Mouse (Mus musculus): ENCODE measurements around the gene Gdpgp1. TPM values are rescaled to one million over a fixed set of nuclear protein-coding genes. Genes with fewer than 3 reads are reported as not detected.
A peak's percentile ranks its signal among the peaks of the same experiment; 100 is the strongest.

Gdpgp1 gene
- polyA plus RNA-seq (2012; rRNA removed): 3.9 and 4.1 TPM in 2 replicates

- peaks cover 3% of the 10 kb centered on the region; the same call in 1 of the 2 replicates for H3K4me1 ChIP-seq (ENCODE audit: control insufficient read depth, insufficient read depth, low read length)
- peak; percentile 91 to 93 for DNase-seq
- WGBS: 1% methylated on average over 55 of the region's 56 CpGs
- peak within 1 kb of the TSS; percentile 77 for H3K4me3 ChIP-seq (replicated peaks; ENCODE audit: insufficient read depth, low read depth, low read length)
- no peaks in the 10 kb centered on the region for H3K27me3 ChIP-seq (ENCODE audit: control insufficient read depth, insufficient read depth, low read length)
- TF ChIP-seq CTCF (IDR thresholded peaks at IDR 0.05; ENCODE audit: borderline replicate concordance, insufficient read depth, low read depth, low read length) (no peak), POLR2A (IDR thresholded peaks at IDR 0.05; ENCODE audit: borderline replicate concordance, insufficient read depth, low read length) (peak; percentile 95)
- no peak within 1 kb of the TSS for H3K27ac ChIP-seq (ENCODE audit: insufficient read depth, low read length)
Observed at GRCm38 (mm10) chr7:80232489-80233029, at the start of gene Gdpgp1, which contains the start of gene Cib1. Gdpgp1 (plus strand) TSS chr7:80232865. Cib1 (minus strand) TSS chr7:80232813.

DNA sequence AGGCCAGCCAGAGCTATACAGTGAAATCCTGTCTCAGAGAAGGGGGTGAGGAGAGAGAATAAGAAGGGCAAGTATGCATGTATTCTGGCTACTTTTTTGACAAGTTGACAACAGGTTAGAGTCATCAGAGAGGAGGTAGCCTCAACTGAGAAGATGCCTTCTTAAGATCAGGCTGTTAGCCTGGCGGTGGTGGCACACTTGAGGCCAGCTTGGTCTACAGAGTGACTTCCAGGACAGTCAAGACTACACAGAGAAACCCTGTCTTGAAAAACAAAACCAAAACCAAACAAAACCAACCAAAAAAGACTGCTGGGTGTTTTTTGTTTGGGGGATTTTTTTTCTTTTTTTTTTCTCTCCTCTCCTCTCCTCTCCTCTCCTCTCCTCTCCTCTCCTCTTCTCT is 49.2 kb upstream of the Gdpgp1 start:
- TF ChIP-seq CTCF (IDR thresholded peaks at IDR 0.05; ENCODE audit: borderline replicate concordance, insufficient read depth, low read depth, low read length) (no peak), POLR2A (IDR thresholded peaks at IDR 0.05; ENCODE audit: borderline replicate concordance, insufficient read depth, low read length) (no peak)
- WGBS: 100% methylated on average over 1 of the region's 1 CpGs
- no peak for DNase-seq
- H3K27ac ChIP-seq (ENCODE audit: insufficient read depth, low read length): no peak overlapping the region
- no peak overlapping the region for H3K4me3 ChIP-seq (replicated peaks; ENCODE audit: insufficient read depth, low read depth, low read length)
- peaks cover 3% of the 10 kb centered on the region; the same call in 1 of the 2 replicates for H3K4me1 ChIP-seq (ENCODE audit: control insufficient read depth, insufficient read depth, low read length)
- no peaks in the 10 kb centered on the region for H3K27me3 ChIP-seq (ENCODE audit: control insufficient read depth, insufficient read depth, low read length)

DNA sequence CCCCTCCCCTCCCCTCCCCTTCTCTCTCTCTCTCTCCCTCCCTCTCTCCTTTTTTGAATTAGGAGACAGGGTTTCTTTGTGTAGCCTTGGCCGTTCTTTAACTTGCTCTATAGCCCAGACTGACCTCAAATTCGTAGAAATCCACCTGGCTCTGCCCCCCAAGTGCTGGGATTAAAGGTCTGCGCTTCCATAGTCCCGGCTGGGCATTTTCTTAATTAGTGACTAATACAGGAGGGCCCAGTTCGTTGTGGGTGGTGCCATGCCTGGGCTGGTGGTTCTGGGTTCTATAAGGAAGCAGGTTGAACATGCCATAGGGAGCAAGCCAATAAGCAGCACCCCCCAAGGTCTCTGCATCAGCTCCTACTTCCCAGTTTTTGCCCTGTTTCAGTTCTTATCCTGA is 48.7 kb upstream of the Gdpgp1 start:
- WGBS: 57% methylated on average over 5 of the region's 5 CpGs
- no peak overlapping the region for H3K4me3 ChIP-seq (replicated peaks; ENCODE audit: insufficient read depth, low read depth, low read length)
- no peak overlapping the region for H3K27ac ChIP-seq (ENCODE audit: insufficient read depth, low read length)
- H3K27me3 ChIP-seq (ENCODE audit: control insufficient read depth, insufficient read depth, low read length): no peaks in the 10 kb centered on the region
- H3K4me1 ChIP-seq (ENCODE audit: control insufficient read depth, insufficient read depth, low read length): peaks cover 3% of the 10 kb centered on the region; the same call in 1 of the 2 replicates
- no peak for DNase-seq
- TF ChIP-seq CTCF (IDR thresholded peaks at IDR 0.05; ENCODE audit: borderline replicate concordance, insufficient read depth, low read depth, low read length): no peak
- no peak for TF ChIP-seq POLR2A (IDR thresholded peaks at IDR 0.05; ENCODE audit: borderline replicate concordance, insufficient read depth, low read length)

GRCm38 (mm10) chr7:80184551-80184950 is 48.1 kb upstream of the Gdpgp1 start:
- no peak overlapping the region for H3K27ac ChIP-seq (ENCODE audit: insufficient read depth, low read length)
- H3K4me3 ChIP-seq (replicated peaks; ENCODE audit: insufficient read depth, low read depth, low read length): no peak overlapping the region
- H3K4me1 ChIP-seq (ENCODE audit: control insufficient read depth, insufficient read depth, low read length): peaks cover 3% of the 10 kb centered on the region; the same call in 1 of the 2 replicates
- TF ChIP-seq POLR2A (IDR thresholded peaks at IDR 0.05; ENCODE audit: borderline replicate concordance, insufficient read depth, low read length) (no peak), CTCF (IDR thresholded peaks at IDR 0.05; ENCODE audit: borderline replicate concordance, insufficient read depth, low read depth, low read length) (no peak)
- 91% methylated on average over 4 of the region's 4 CpGs for WGBS
- no peak for DNase-seq
- H3K27me3 ChIP-seq (ENCODE audit: control insufficient read depth, insufficient read depth, low read length): no peaks in the 10 kb centered on the region

DNA sequence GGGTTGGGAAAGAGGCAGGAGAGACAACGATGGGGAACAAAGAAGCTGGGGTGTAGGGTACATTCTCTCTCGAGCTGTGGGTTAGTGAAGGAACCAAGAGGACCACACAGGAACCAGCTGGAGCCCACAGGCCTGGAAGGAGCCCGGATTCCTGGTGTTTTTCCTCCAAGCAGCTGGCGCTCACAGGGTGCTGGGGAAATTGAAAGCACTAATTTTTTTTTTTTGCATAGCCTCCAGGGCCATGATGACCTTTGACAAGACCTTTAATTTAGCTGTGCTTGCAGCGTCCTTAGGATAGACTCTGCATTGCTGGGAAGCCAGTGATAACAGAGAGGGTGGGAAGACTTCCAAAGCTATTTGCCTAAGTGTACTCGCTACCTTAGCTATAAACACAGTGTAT is 47.7 kb upstream of the Gdpgp1 start:
- Histone ChIP-seq H3K27ac (ENCODE audit: insufficient read depth, low read length) (no peak overlapping the region), H3K4me3 (replicated peaks; ENCODE audit: insufficient read depth, low read depth, low read length) (no peak overlapping the region), H3K27me3 (ENCODE audit: control insufficient read depth, insufficient read depth, low read length) (no peaks in the 10 kb centered on the region), H3K4me1 (ENCODE audit: control insufficient read depth, insufficient read depth, low read length) (peaks cover 3% of the 10 kb centered on the region; the same call in 1 of the 2 replicates)
- no peak for TF ChIP-seq POLR2A (IDR thresholded peaks at IDR 0.05; ENCODE audit: borderline replicate concordance, insufficient read depth, low read length)
- TF ChIP-seq CTCF (IDR thresholded peaks at IDR 0.05; ENCODE audit: borderline replicate concordance, insufficient read depth, low read depth, low read length): no peak
- DNase-seq: no peak
- 84% methylated on average over 6 of the region's 6 CpGs for WGBS

DNA sequence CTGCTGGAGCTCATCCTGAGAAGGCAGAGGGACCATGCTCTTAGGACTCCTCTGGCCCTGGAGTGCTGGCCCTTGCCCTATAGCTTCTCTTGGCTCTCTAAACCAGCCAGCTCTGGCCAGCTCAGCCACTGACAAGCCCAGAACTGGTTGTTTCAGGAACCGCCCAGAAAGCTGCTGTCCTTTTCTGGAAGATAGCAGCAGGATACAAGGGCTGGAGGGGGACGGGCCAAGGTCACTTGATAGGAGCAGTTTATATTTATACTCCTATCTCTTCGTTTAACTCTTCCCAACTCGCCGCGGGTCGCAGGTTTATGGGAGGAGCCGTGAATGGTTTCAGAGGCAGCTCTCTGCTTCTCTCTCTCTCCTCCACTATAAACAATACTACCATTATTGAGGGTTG is 46.6 kb upstream of the Gdpgp1 start:
- DNase-seq: no peak
- no peak overlapping the region for H3K4me3 ChIP-seq (replicated peaks; ENCODE audit: insufficient read depth, low read depth, low read length)
- peaks cover 3% of the 10 kb centered on the region; the same call in 1 of the 2 replicates for H3K4me1 ChIP-seq (ENCODE audit: control insufficient read depth, insufficient read depth, low read length)
- WGBS: 30% methylated on average over 8 of the region's 8 CpGs
- TF ChIP-seq CTCF (IDR thresholded peaks at IDR 0.05; ENCODE audit: borderline replicate concordance, insufficient read depth, low read depth, low read length): no peak
- H3K27ac ChIP-seq (ENCODE audit: insufficient read depth, low read length): no peak overlapping the region
- H3K27me3 ChIP-seq (ENCODE audit: control insufficient read depth, insufficient read depth, low read length): no peaks in the 10 kb centered on the region

GRCm38 (mm10) chr7:80186531-80187296 is 46.0 kb upstream of the Gdpgp1 start, which contains the start of gene Sema4b:
Sema4b (plus strand) TSS chr7:80186841.
- Histone ChIP-seq H3K27ac (ENCODE audit: insufficient read depth, low read length) (peak within 1 kb of the TSS; percentile 26; the same call in 1 of the 2 replicates), H3K4me3 (replicated peaks; ENCODE audit: insufficient read depth, low read depth, low read length) (peak within 1 kb of the TSS; percentile 60), H3K4me1 (ENCODE audit: control insufficient read depth, insufficient read depth, low read length) (peaks cover 3% of the 10 kb centered on the region; the same call in 1 of the 2 replicates), H3K27me3 (ENCODE audit: control insufficient read depth, insufficient read depth, low read length) (no peaks in the 10 kb centered on the region)
- no peak for TF ChIP-seq CTCF (IDR thresholded peaks at IDR 0.05; ENCODE audit: borderline replicate concordance, insufficient read depth, low read depth, low read length)
- TF ChIP-seq POLR2A (IDR thresholded peaks at IDR 0.05; ENCODE audit: borderline replicate concordance, insufficient read depth, low read length): no peak; the same call in 1 of the 2 replicates
- peak; percentile 84 for DNase-seq
- 1% methylated on average over 51 of the region's 51 CpGs for WGBS
